Mouse (Mus musculus) heart, postnatal 0 days (tissue): ENCODE data around the gene Vac14.

ENCODE experiments used
- CTCF ChIP-seq: IDR thresholded peaks from 2 replicates; pipeline ENCODE4 v1.5.1; 2016; ENCODE audit warnings: antibody characterized with exemption, control low read depth, low read depth
- EP300 ChIP-seq: IDR thresholded peaks from 2 replicates; pipeline ENCODE4 v1.6.1; 2016; ENCODE audit warnings: antibody characterized with exemption, low read depth

GRCm38 (mm10) chr8:110713073-110713472 is 94.7 kb downstream of the Vac14 start:
- TF ChIP-seq CTCF (no peak), EP300 (no peak)
